23 mouse cellular contexts compared by ENCODE assay signal in genomic region chr4:59739882-59740281, GRCm38 (mm10).
"Had no signal": no experiment of that assay in that cellular context is flagged by ENCODE, and none has a peak within 500 bp of the region (broad histone marks: within the 10 kb centered on the region; RNA-seq: fewer than 3 reads in every experiment).

No protein-coding gene starts in this region.

- ATAC-seq: hindbrain, embryonic 16.5 days; inflammation-experienced regulatory T-cells, adult 6 months; intestine, postnatal 0 days had no signal

- H3K9ac ChIP-seq: heart, embryonic 13.5 days; heart, embryonic 15.5 days; hindbrain, embryonic 12.5 days; hindbrain, embryonic 14.5 days; limb, embryonic 12.5 days had no signal

- H3K9me3 ChIP-seq: heart, embryonic 15.5 days; hindbrain, embryonic 10.5 days; limb, embryonic 10.5 days had no signal

- H3K4me3 ChIP-seq: gastrocnemius, adult 2 months; heart, adult 2 months; heart, embryonic 13.5 days; heart, embryonic 15.5 days; hindbrain, embryonic 10.5 days; hindbrain, embryonic 12.5 days; layer of hippocampus, adult 2 months; left cerebral cortex, adult 2 months; limb, embryonic 10.5 days; limb, embryonic 12.5 days had no signal

- H3K27ac ChIP-seq: gastrocnemius, adult 2 months; heart, adult 2 months; heart, embryonic 13.5 days; heart, embryonic 15.5 days; hindbrain, embryonic 10.5 days; hindbrain, embryonic 12.5 days; hindbrain, embryonic 14.5 days; layer of hippocampus, adult 2 months; left cerebral cortex, adult 2 months; limb, embryonic 10.5 days; limb, embryonic 12.5 days had no signal

- H3K4me2 ChIP-seq: heart, embryonic 11.5 days; heart, embryonic 13.5 days; heart, embryonic 15.5 days; hindbrain, embryonic 12.5 days; hindbrain, embryonic 14.5 days; limb, embryonic 12.5 days; liver, embryonic 11.5 days had no signal

- H3K27me3 ChIP-seq: heart, embryonic 13.5 days; heart, embryonic 15.5 days; hindbrain, embryonic 12.5 days; limb, embryonic 12.5 days had no signal

- DNase-seq: gastrocnemius, adult 2 months; gastrocnemius, postnatal 10 days; gastrocnemius, postnatal 25 days; heart, adult 2 months; heart, postnatal 4 days; kidney, adult 18-20 months; kidney, adult 8-10 months; kidney, postnatal 10 days; kidney, postnatal 25 days had no signal

- H3K4me1 ChIP-seq: heart, embryonic 15.5 days; hindbrain, embryonic 10.5 days; hindbrain, embryonic 12.5 days; limb, embryonic 10.5 days; limb, embryonic 12.5 days had no signal
